ENCODE assay signal across 8 mouse cellular contexts in genomic region chr6:87763376-87764280, GRCm38 (mm10). TPM values are rescaled to one million over a fixed set of nuclear protein-coding genes. Genes with fewer than 3 reads are reported as not detected.
DNase-seq lines count a peak whose midpoint lies in the region; ATAC-seq and TF ChIP-seq lines count a peak whose summit lies in the region.

No protein-coding gene starts in this region.

- H3K9ac ChIP-seq in liver, embryonic 15.5 days: peak overlapping the region; percentile 33; the same call in 1 of the 2 replicates

- no peaks in the 10 kb centered on the region for H3K9me3 ChIP-seq in liver, embryonic 15.5 days (replicated peaks)

- no peak overlapping the region for H3K4me3 ChIP-seq in left cerebral cortex, adult 2 months
- no peak overlapping the region for H3K4me3 ChIP-seq in cortical plate, adult 2 months (ENCODE audit: insufficient read depth, low read length)
- H3K4me3 ChIP-seq in liver, embryonic 15.5 days (replicated peaks): no peak overlapping the region; the same call in 1 of the 2 replicates

- no peak overlapping the region for H3K27ac ChIP-seq in left cerebral cortex, adult 2 months
- no peak overlapping the region for H3K27ac ChIP-seq in cortical plate, adult 2 months (ENCODE audit: insufficient read depth, low read length)
- H3K27ac ChIP-seq in liver, embryonic 15.5 days (replicated peaks): peak overlapping the region; percentile 87

- H3K27me3 ChIP-seq in liver, embryonic 15.5 days: no peaks in the 10 kb centered on the region

- no peak for DNase-seq in cerebellum, postnatal 36 days
- DNase-seq in left cerebral cortex, adult 2 months (ENCODE audit: extremely low spot score in 1 of 2, low spot score in 2 of 2): no peak
- DNase-seq in left cerebral cortex, postnatal 10 days (ENCODE audit: extremely low spot score in 1 of 2, low spot score in 2 of 2): no peak
- DNase-seq in testis, postnatal 14 days (ENCODE audit: low spot score): no peak
- DNase-seq in adrenal gland, postnatal 10 days: no peak

- no peaks in the 10 kb centered on the region for H3K36me3 ChIP-seq in liver, embryonic 15.5 days (replicated peaks)

- TF ChIP-seq CTCF in left cerebral cortex, adult 2 months (IDR thresholded peaks at IDR 0.05): peak; percentile 84
- peak; percentile 53 for TF ChIP-seq CTCF in cortical plate, adult 2 months (IDR thresholded peaks at IDR 0.05; ENCODE audit: extremely low read depth, insufficient read depth, low read length)

- WGBS in liver, embryonic 15.5 days (ENCODE audit: insufficient replicate concordance): 40% methylated on average over 4 of the region's 4 CpGs

- TF ChIP-seq POLR2A in cortical plate, adult 2 months (IDR thresholded peaks at IDR 0.05; ENCODE audit: extremely low read depth, insufficient read depth, low read length): no peak

- H3K4me2 ChIP-seq in liver, embryonic 15.5 days: peak overlapping the region; percentile 51

- peak; percentile 58; the same call in 1 of the 2 replicates for ATAC-seq in cerebellum, adult (ENCODE audit: insufficient number of reproducible peaks, low FRiP score, low TSS enrichment)
- peak; percentile 99 for ATAC-seq in liver, embryonic 15.5 days (ENCODE audit: insufficient read depth)

- intact Hi-C loops in left cerebral cortex, adult 2 months (cut with DNase I): no loop called here
- intact Hi-C loops in left cerebral cortex, postnatal 10 days (cut with DNase I): no loop called here

- H3K4me1 ChIP-seq in cortical plate, adult 2 months (ENCODE audit: control insufficient read depth, insufficient read depth, low read length): no peaks in the 10 kb centered on the region
- peaks cover 36% of the 10 kb centered on the region for H3K4me1 ChIP-seq in liver, embryonic 15.5 days (replicated peaks)

RNA-seq across cellular contexts. Expression of gene Gp9, which starts 14.2 kb away (rescaled TPM):
- total RNA-seq in left cerebral cortex, adult 2 months (2021): 1 to 10 TPM in 1 of 2 experiments, under 1 TPM in 1; 0.54 to 1.4 TPM
- total RNA-seq in left cerebral cortex, postnatal 10 days (2021): under 1 TPM; 0.41 to 0.55 TPM
- polyA plus RNA-seq in cortical plate, adult 2 months (2012; rRNA removed): 1.6 and 1.7 TPM in 2 replicates
- polyA plus RNA-seq in liver, embryonic 15.5 days (2015; fragmentation: Nextera tagmentation; extraction: Ambion mirVana): 26.8 and 29.9 TPM in 2 replicates
- total RNA-seq in adrenal gland, postnatal 10 days (2021): 1 to 10 TPM; 1.1 to 1.3 TPM

RNA-seq across cellular contexts. Expression of gene Efcc1, which starts 33.0 kb away (rescaled TPM):
- total RNA-seq in left cerebral cortex, adult 2 months (2021): 1 to 10 TPM; 4.5 to 4.8 TPM
- total RNA-seq in left cerebral cortex, postnatal 10 days (2021): 1 to 10 TPM; 3.5 to 4.2 TPM
- 6.3 and 6.7 TPM in 2 replicates for polyA plus RNA-seq in cortical plate, adult 2 months (2012; rRNA removed)
- 0.15 and 0.16 TPM in 2 replicates for polyA plus RNA-seq in liver, embryonic 15.5 days (2015; fragmentation: Nextera tagmentation; extraction: Ambion mirVana)
- total RNA-seq in adrenal gland, postnatal 10 days (2021): 1 to 10 TPM; 1.1 to 1.4 TPM

RNA-seq across cellular contexts. Expression of gene Rab43, which starts 48.3 kb away (rescaled TPM):
- 10 to 100 TPM; 14.4 to 14.7 TPM for total RNA-seq in left cerebral cortex, adult 2 months (2021)
- total RNA-seq in left cerebral cortex, postnatal 10 days (2021): 10 to 100 TPM; 17.4 to 17.6 TPM
- polyA plus RNA-seq in cortical plate, adult 2 months (2012; rRNA removed): 13.9 and 14.4 TPM in 2 replicates
- polyA plus RNA-seq in liver, embryonic 15.5 days (2015; fragmentation: Nextera tagmentation; extraction: Ambion mirVana): 33.2 and 44.8 TPM in 2 replicates
- 10 to 100 TPM; 30.4 to 46.1 TPM for total RNA-seq in adrenal gland, postnatal 10 days (2021)
